Mouse (Mus musculus) T-helper 17 cell (primary cell): ENCODE data around the gene Tedc2.

Experiments used
- in situ Hi-C, 2 experiments: fragments of 300-600 bp; cut with MboI, MseI; formaldehyde crosslinking; loops; 1 replicate in 1 of 2; 2 replicates in 1 of 2; pipeline ENCODE4 v1.15.1; 2025; ENCODE audit warnings: high pct_unique_total_duplicates in 2 of 2

Tedc2 gene

GRCm38 (mm10) chr17:24195349-24195748 is 25.3 kb downstream of the Tedc2 start:
- in situ Hi-C loops = no loop called here

- in situ Hi-C loops = no loop called here
Measured at GRCm38 (mm10) chr17:24193769-24194168, 26.9 kb downstream of the Tedc2 start.

- in situ Hi-C loops = no loop called here
Measured at GRCm38 (mm10) chr17:24193268-24193667, 27.4 kb downstream of the Tedc2 start.

- in situ Hi-C loops = no loop called here
Measured at GRCm38 (mm10) chr17:24192848-24193247, 27.8 kb downstream of the Tedc2 start.

- in situ Hi-C loops = no loop called here
Measured at GRCm38 (mm10) chr17:24191481-24191880, 29.2 kb downstream of the Tedc2 start.

GRCm38 (mm10) chr17:24190934-24191333 is 29.7 kb downstream of the Tedc2 start:
- in situ Hi-C loops = no loop called here

GRCm38 (mm10) chr17:24174259-24174658 is 46.4 kb downstream of the Tedc2 start:
- in situ Hi-C loops = no loop called here

GRCm38 (mm10) chr17:24173423-24173822 is 47.2 kb downstream of the Tedc2 start:
- in situ Hi-C loops = no loop called here

GRCm38 (mm10) chr17:24171738-24172137 is 48.9 kb downstream of the Tedc2 start:
- in situ Hi-C loops = no loop called here

GRCm38 (mm10) chr17:24170729-24171128 is 49.9 kb downstream of the Tedc2 start:
- in situ Hi-C loops = no loop called here

GRCm38 (mm10) chr17:24170125-24170524 is 50.5 kb downstream of the Tedc2 start:
- in situ Hi-C loops = no loop called here

GRCm38 (mm10) chr17:24169317-24170065 is 51.2 kb downstream of the Tedc2 start, which contains the start of gene Atp6v0c:
Gene Atp6v0c, minus strand, starts transcription at chr17:24169702.
- in situ Hi-C loops = loop anchor here in 1 of 2 experiments (5.0 kb wide), 1 partner anchor 38 kb away; the partner anchor contains the start of genes Ntn3 and Tbc1d24

- in situ Hi-C loops = loop anchor here in 1 of 2 experiments (5.0 kb wide), 1 partner anchor 39 kb away; the partner anchor contains the start of genes Ntn3 and Tbc1d24
Measured at GRCm38 (mm10) chr17:24168590-24169277, 51.9 kb downstream of the Tedc2 start.

GRCm38 (mm10) chr17:24167891-24168505 is 52.7 kb downstream of the Tedc2 start:
- in situ Hi-C loops = loop anchor here in 1 of 2 experiments (5.0 kb wide), 1 partner anchor 39 kb away; the partner anchor contains the start of genes Ntn3 and Tbc1d24

GRCm38 (mm10) chr17:24167120-24167519 is 53.5 kb downstream of the Tedc2 start:
- in situ Hi-C loops = loop anchor here in 1 of 2 experiments (5.0 kb wide), 1 partner anchor 40 kb away; the partner anchor contains the start of genes Ntn3 and Tbc1d24
